Mouse (Mus musculus) C2C12 (cell line): ENCODE measurements around the gene Lrrc25. TPM values are rescaled to one million over a fixed set of nuclear protein-coding genes. Genes with fewer than 3 reads are reported as not detected.

Source experiments
- H3K27me3 ChIP-seq: one replicate; pipeline ENCODE4 v1.6.1; 2011; ENCODE audit not compliant: control insufficient read depth, insufficient read depth, insufficient read length
- H3K36me3 ChIP-seq: one replicate; pipeline ENCODE4 v1.6.1; 2011; ENCODE audit not compliant: control insufficient read depth, insufficient read depth
- H3K4me3 ChIP-seq: one replicate; pipeline ENCODE4 v1.5.1; 2011; ENCODE audit warnings: mild to moderate bottlenecking, control low read depth; ENCODE audit not compliant: poor library complexity, insufficient read depth, severe bottlenecking
- H3K79me2 ChIP-seq: one replicate; pipeline ENCODE4 v1.6.1; 2011; ENCODE audit not compliant: control insufficient read depth, insufficient read depth
- H3K79me3 ChIP-seq: one replicate; pipeline ENCODE4 v1.6.1; 2011; ENCODE audit warnings: low read depth, control low read depth
- H3ac ChIP-seq: one replicate; pipeline ENCODE3; 2011; ENCODE audit warnings: low read depth; ENCODE audit not compliant: control insufficient read depth, insufficient read length
- CEBPB ChIP-seq: IDR thresholded peaks from one replicate; pipeline ENCODE4 v1.6.1; 2011; ENCODE audit warnings: low read depth, mild to moderate bottlenecking, control low read depth, moderate library complexity
- CTCF ChIP-seq: IDR thresholded peaks from one replicate; pipeline ENCODE4 v1.5.1; 2011; ENCODE audit not compliant: control insufficient read depth, insufficient read depth, insufficient read length
- FOSL1 ChIP-seq: IDR thresholded peaks from one replicate; pipeline ENCODE4 v1.8.0; 2011; ENCODE audit warnings: mild to moderate bottlenecking, low read length; ENCODE audit not compliant: poor library complexity, insufficient read depth, severe bottlenecking
- MAX ChIP-seq: IDR thresholded peaks from one replicate; pipeline ENCODE4 v1.6.1; 2011; ENCODE audit warnings: mild to moderate bottlenecking, control low read depth
- MYOD1 ChIP-seq: IDR thresholded peaks from one replicate; pipeline ENCODE4 v1.6.1; 2011; ENCODE audit warnings: low read depth; ENCODE audit not compliant: control insufficient read depth, insufficient read length
- MYOG ChIP-seq: IDR thresholded peaks from one replicate; pipeline ENCODE4 v1.6.1; 2011; ENCODE audit not compliant: control insufficient read depth, insufficient read length; ENCODE audit errors: extremely low read depth
- USF1 ChIP-seq: IDR thresholded peaks from one replicate; pipeline ENCODE4 v1.6.1; 2011; ENCODE audit warnings: low read depth, mild to moderate bottlenecking, control low read depth, moderate library complexity
- polyA plus RNA-seq: library from polyadenylated mRNA; unstranded; fragments of >200 nt; fragmentation: generic; extraction: Trizol; gene quantifications from one replicate; pipeline ENCODE4 v1.2.1, GENCODE M21; 2012; ENCODE audit warnings: missing spikeins

Gene Lrrc25
- polyA plus RNA-seq, 1 experiment, result not detected

- Histone ChIP-seq H3K79me3 (no peaks in the 10 kb centered on the region), H3K79me2 (peaks cover 19% of the 10 kb centered on the region), H3K27me3 (no peaks in the 10 kb centered on the region), H3ac (no peak overlapping the region), H3K4me3 (no peak overlapping the region), H3K36me3 (peaks cover 20% of the 10 kb centered on the region)
- no peak for TF ChIP-seq USF1
- TF ChIP-seq MYOD1, result no peak
- TF ChIP-seq CTCF, result no peak
- TF ChIP-seq CEBPB, result no peak
- TF ChIP-seq FOSL1, result no peak
- TF ChIP-seq MYOG, result no peak
- no peak for TF ChIP-seq MAX
Measured at GRCm38 (mm10) chr8:70657739-70658138, 41.8 kb downstream of the Lrrc25 start.

GRCm38 (mm10) chr8:70658897-70659603, 43.1 kb downstream of the Lrrc25 start:
- Histone ChIP-seq H3K79me2 (peaks cover 19% of the 10 kb centered on the region), H3K4me3 (peak overlapping the region; percentile 80), H3K79me3 (no peaks in the 10 kb centered on the region), H3ac (peak overlapping the region; percentile 50), H3K27me3 (no peaks in the 10 kb centered on the region), H3K36me3 (peaks cover 20% of the 10 kb centered on the region)
- TF ChIP-seq MYOG, result no peak
- TF ChIP-seq USF1, result no peak
- no peak for TF ChIP-seq MAX
- no peak for TF ChIP-seq FOSL1
- no peak for TF ChIP-seq CTCF
- no peak for TF ChIP-seq MYOD1
- no peak for TF ChIP-seq CEBPB

GRCm38 (mm10) chr8:70659604-70660272, 43.8 kb downstream of the Lrrc25 start:
- Histone ChIP-seq H3K27me3 (no peaks in the 10 kb centered on the region), H3K36me3 (peaks cover 20% of the 10 kb centered on the region), H3ac (peak overlapping the region; percentile 50), H3K4me3 (peak overlapping the region; percentile 80), H3K79me2 (peaks cover 19% of the 10 kb centered on the region), H3K79me3 (no peaks in the 10 kb centered on the region)
- TF ChIP-seq MYOG, result no peak
- no peak for TF ChIP-seq CEBPB
- TF ChIP-seq MAX, result no peak

- TF ChIP-seq MAX (no peak), USF1 (no peak), CTCF (no peak), CEBPB (no peak), MYOG (no peak), MYOD1 (no peak), FOSL1 (no peak)
Measured at GRCm38 (mm10) chr8:70660273-70660725, 44.3 kb downstream of the Lrrc25 start, which contains the start of gene Pgpep1. Gene Pgpep1, minus strand, starts transcription at chr8:70660388.

GRCm38 (mm10) chr8:70663691-70664090, 47.7 kb downstream of the Lrrc25 start:
- Histone ChIP-seq H3K79me2 (peaks cover 6% of the 10 kb centered on the region), H3ac (no peak overlapping the region), H3K79me3 (no peaks in the 10 kb centered on the region)

More at GRCm38 (mm10) chr8:70660273-70660725, 44.3 kb downstream of the Lrrc25 start, which contains the start of gene Pgpep1:
- peak within 1 kb of the TSS; percentile 80 for H3K4me3 ChIP-seq
- H3K27me3 ChIP-seq, result no peaks in the 10 kb centered on the region
- H3K79me3 ChIP-seq, result no peaks in the 10 kb centered on the region
- H3K79me2 ChIP-seq, result peaks cover 19% of the 10 kb centered on the region
- H3K36me3 ChIP-seq, result peaks cover 17% of the 10 kb centered on the region
- peak within 1 kb of the TSS; percentile 50 for H3ac ChIP-seq

More at GRCm38 (mm10) chr8:70663691-70664090, 47.7 kb downstream of the Lrrc25 start:
- TF ChIP-seq FOSL1 (no peak), CTCF (no peak), MYOD1 (no peak), MYOG (no peak), CEBPB (no peak), MAX (no peak), USF1 (no peak)
- H3K27me3 ChIP-seq, result no peaks in the 10 kb centered on the region
- H3K36me3 ChIP-seq, result no peaks in the 10 kb centered on the region
- H3K4me3 ChIP-seq, result no peak overlapping the region
